Mouse (Mus musculus): ENCODE measurements around the gene Gtf2h3.

DNA sequence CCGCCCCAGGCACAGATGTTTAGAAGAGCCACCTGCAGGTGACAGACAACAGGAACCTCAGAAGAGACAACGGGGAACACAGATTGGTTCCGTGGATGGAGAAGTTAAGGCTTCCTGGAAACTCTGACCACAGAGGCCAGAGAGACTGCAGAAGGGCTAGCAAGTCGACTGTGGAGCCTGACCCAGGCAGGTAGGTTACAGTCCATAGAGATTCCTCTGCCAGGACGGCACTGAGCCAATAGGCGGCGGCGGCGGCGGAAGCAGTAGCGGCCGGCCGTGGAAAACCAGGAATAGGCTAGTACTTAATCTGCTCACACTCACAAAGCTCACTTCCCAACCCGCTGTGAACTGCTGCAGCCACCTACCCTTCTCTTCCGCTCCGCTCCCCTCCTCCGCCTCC lies 42.2 kb upstream of the Gtf2h3 start:
- TF ChIP-seq POLR2A (IDR thresholded peaks at IDR 0.05; ENCODE audit: insufficient read depth, low read length) (no peak), CTCF (IDR thresholded peaks at IDR 0.05; ENCODE audit: low read depth, low read length) (no peak)

Measured in ES-Bruce4 (cell line).